Mouse (Mus musculus): ENCODE measurements around the gene Snx18.

Snx18 gene

GRCm38 (mm10) chr13:113615971-113616671 lies 2.2 kb downstream of the Snx18 start:
- no peak for DNase-seq (ENCODE audit: low read depth, low spot score)

- no peak for DNase-seq (ENCODE audit: low read depth, low spot score)
These were observed 2.8 kb downstream of the Snx18 start for GRCm38 (mm10) chr13:113615546-113615941.

GRCm38 (mm10) chr13:113614635-113615545 lies 3.5 kb downstream of the Snx18 start:
- DNase-seq (ENCODE audit: low read depth, low spot score) = no peak

GRCm38 (mm10) chr13:113613882-113614281 lies 4.5 kb downstream of the Snx18 start:
- no peak for DNase-seq (ENCODE audit: low read depth, low spot score)

GRCm38 (mm10) chr13:113613341-113613740 lies 5.0 kb downstream of the Snx18 start:
- no peak for DNase-seq (ENCODE audit: low read depth, low spot score)

- no peak for DNase-seq (ENCODE audit: low read depth, low spot score)
These were observed 6.0 kb downstream of the Snx18 start for GRCm38 (mm10) chr13:113612141-113612950.

- no peak for DNase-seq (ENCODE audit: low read depth, low spot score)
These were observed 7.4 kb downstream of the Snx18 start for GRCm38 (mm10) chr13:113610732-113611500.

- DNase-seq (ENCODE audit: low read depth, low spot score) = no peak
These were observed 8.9 kb downstream of the Snx18 start for GRCm38 (mm10) chr13:113609429-113609828.

GRCm38 (mm10) chr13:113607821-113608220 lies 10.5 kb downstream of the Snx18 start:
- no peak for DNase-seq (ENCODE audit: low read depth, low spot score)

- DNase-seq (ENCODE audit: low read depth, low spot score) = no peak
These were observed 11.0 kb downstream of the Snx18 start for GRCm38 (mm10) chr13:113607371-113607770.

- no peak for DNase-seq (ENCODE audit: low read depth, low spot score)
These were observed 11.5 kb downstream of the Snx18 start for GRCm38 (mm10) chr13:113606741-113607358.

- DNase-seq (ENCODE audit: low read depth, low spot score) = no peak
These were observed 12.2 kb downstream of the Snx18 start for GRCm38 (mm10) chr13:113606131-113606530.

- no peak for DNase-seq (ENCODE audit: low read depth, low spot score)
These were observed 12.7 kb downstream of the Snx18 start for GRCm38 (mm10) chr13:113605693-113606092.

GRCm38 (mm10) chr13:113604321-113604720 lies 14.0 kb downstream of the Snx18 start:
- DNase-seq (ENCODE audit: low read depth, low spot score) = no peak

- no peak for DNase-seq (ENCODE audit: low read depth, low spot score)
These were observed 15.5 kb downstream of the Snx18 start for GRCm38 (mm10) chr13:113602882-113603342.

GRCm38 (mm10) chr13:113601831-113602604 lies 16.3 kb downstream of the Snx18 start:
- no peak for DNase-seq (ENCODE audit: low read depth, low spot score)

GRCm38 (mm10) chr13:113600531-113601463 lies 17.6 kb downstream of the Snx18 start:
- no peak for DNase-seq (ENCODE audit: low read depth, low spot score)

GRCm38 (mm10) chr13:113599701-113600530 lies 18.4 kb downstream of the Snx18 start:
- no peak for DNase-seq (ENCODE audit: low read depth, low spot score)
